Mouse (Mus musculus) lung, postnatal 14 days (tissue): ENCODE results near the gene 0610010F05Rik.
"Not testable (repeated sequence)": the region's sequence is repeated elsewhere in the genome, so short reads cannot be mapped to it uniquely, and the experiment has no call there.

ENCODE experiments used
- DNase-seq: peaks from one replicate; pipeline ENCODE4 v3.0.0; 2021

0610010F05Rik gene

GRCm38 (mm10) chr11:23632945-23633878 is at the start of gene 0610010F05Rik:
Gene 0610010F05Rik (minus strand): TSS chr11:23633639.
- DNase-seq, result peak; percentile 86

- no peak for DNase-seq
Observed at GRCm38 (mm10) chr11:23682561-23682960, 49.1 kb upstream of the 0610010F05Rik start.

GRCm38 (mm10) chr11:23680435-23680950 is 47.1 kb upstream of the 0610010F05Rik start:
- no peak for DNase-seq

- DNase-seq, result peak; percentile 83
Observed at GRCm38 (mm10) chr11:23679044-23679642, 45.7 kb upstream of the 0610010F05Rik start.

GRCm38 (mm10) chr11:23676100-23676499 is 42.7 kb upstream of the 0610010F05Rik start:
- DNase-seq, result no peak

GRCm38 (mm10) chr11:23672256-23672749 is 38.9 kb upstream of the 0610010F05Rik start:
- no peak for DNase-seq

GRCm38 (mm10) chr11:23667128-23667527 is 33.7 kb upstream of the 0610010F05Rik start:
- peak; percentile 16 for DNase-seq

GRCm38 (mm10) chr11:23666526-23666925 is 33.1 kb upstream of the 0610010F05Rik start:
- no peak for DNase-seq

- DNase-seq, result peak; percentile 93
Observed at GRCm38 (mm10) chr11:23665798-23666501, 32.5 kb upstream of the 0610010F05Rik start, which contains the start of gene Pex13. Gene Pex13 (minus strand): TSS chr11:23665959.

- DNase-seq, result peak; percentile 42
Observed at GRCm38 (mm10) chr11:23665311-23665786, 31.9 kb upstream of the 0610010F05Rik start, which contains the start of gene Pus10. Gene Pus10 (plus strand): TSS chr11:23665674.

- no peak for DNase-seq
Observed at GRCm38 (mm10) chr11:23664232-23664631, 30.8 kb upstream of the 0610010F05Rik start.

GRCm38 (mm10) chr11:23657791-23658190 is 24.4 kb upstream of the 0610010F05Rik start:
- no peak for DNase-seq

- DNase-seq, result no peak
Observed at GRCm38 (mm10) chr11:23653666-23654065, 20.2 kb upstream of the 0610010F05Rik start.

- DNase-seq, result no peak
Observed at GRCm38 (mm10) chr11:23647835-23648234, 14.4 kb upstream of the 0610010F05Rik start.

GRCm38 (mm10) chr11:23647431-23647830 is 14.0 kb upstream of the 0610010F05Rik start:
- DNase-seq, result no peak

GRCm38 (mm10) chr11:23634573-23634972 is 1.1 kb upstream of the 0610010F05Rik start:
- no peak for DNase-seq

GRCm38 (mm10) chr11:23633879-23634215 is 408 bp upstream of the 0610010F05Rik start:
- no peak for DNase-seq

- DNase-seq, result no peak
Observed at GRCm38 (mm10) chr11:23630664-23631063, 2.8 kb downstream of the 0610010F05Rik start.

- no peak for DNase-seq
Observed at GRCm38 (mm10) chr11:23618995-23619394, 14.4 kb downstream of the 0610010F05Rik start.

- no peak for DNase-seq
Observed at GRCm38 (mm10) chr11:23614546-23614945, 18.9 kb downstream of the 0610010F05Rik start.

GRCm38 (mm10) chr11:23607291-23607690 is 26.1 kb downstream of the 0610010F05Rik start:
- DNase-seq, result not testable (repeated sequence)

GRCm38 (mm10) chr11:23570130-23570529 is 63.3 kb downstream of the 0610010F05Rik start:
- no peak for DNase-seq

GRCm38 (mm10) chr11:23565761-23566160 is 67.7 kb downstream of the 0610010F05Rik start:
- peak; percentile 83 for DNase-seq
